Mouse (Mus musculus): ENCODE results near the gene Flad1.
"Not testable (repeated sequence)": the region's sequence is repeated elsewhere in the genome, so short reads cannot be mapped to it uniquely, and the experiment has no call there.

Flad1 gene

GRCm38 (mm10) chr3:89429021-89429420, 17.4 kb upstream of the Flad1 start:
- DNase-seq (ENCODE audit: low spot score in 2 of 2), result not testable (repeated sequence)

GRCm38 (mm10) chr3:89425876-89426275, 14.2 kb upstream of the Flad1 start:
- DNase-seq (ENCODE audit: low spot score in 2 of 2), result no peak

GRCm38 (mm10) chr3:89425141-89425525, 13.5 kb upstream of the Flad1 start:
- no peak for DNase-seq (ENCODE audit: low spot score in 2 of 2)

- no peak for DNase-seq (ENCODE audit: low spot score in 2 of 2)
Observed at GRCm38 (mm10) chr3:89424416-89425140, 12.9 kb upstream of the Flad1 start.

GRCm38 (mm10) chr3:89422556-89423205, 11.0 kb upstream of the Flad1 start:
- no peak for DNase-seq (ENCODE audit: low spot score in 2 of 2)

GRCm38 (mm10) chr3:89421810-89422473, 10.3 kb upstream of the Flad1 start:
- DNase-seq (ENCODE audit: low spot score in 2 of 2), result no peak

GRCm38 (mm10) chr3:89421002-89421774, 9.5 kb upstream of the Flad1 start:
- DNase-seq (ENCODE audit: low spot score in 2 of 2), result peak; percentile 80 to 82

- DNase-seq (ENCODE audit: low spot score in 2 of 2), result no peak
Observed at GRCm38 (mm10) chr3:89420421-89420820, 8.8 kb upstream of the Flad1 start.

GRCm38 (mm10) chr3:89419981-89420380, 8.3 kb upstream of the Flad1 start:
- DNase-seq (ENCODE audit: low spot score in 2 of 2), result no peak

GRCm38 (mm10) chr3:89419571-89419970, 7.9 kb upstream of the Flad1 start:
- DNase-seq (ENCODE audit: low spot score in 2 of 2), result no peak

GRCm38 (mm10) chr3:89418861-89419250, 7.2 kb upstream of the Flad1 start:
- DNase-seq (ENCODE audit: low spot score in 2 of 2), result peak; percentile 63 to 78

GRCm38 (mm10) chr3:89418170-89418860, 6.6 kb upstream of the Flad1 start, which contains the start of the genes Cks1b and Shc1:
Gene Cks1b (minus strand): TSS chr3:89418383.
Gene Shc1 (plus strand): TSS chr3:89418443.
- DNase-seq (ENCODE audit: low spot score in 2 of 2), result peak; percentile 91 to 93

GRCm38 (mm10) chr3:89417840-89418169, 6.1 kb upstream of the Flad1 start:
- DNase-seq (ENCODE audit: low spot score in 2 of 2), result no peak

- DNase-seq (ENCODE audit: low spot score in 2 of 2), result no peak
Observed at GRCm38 (mm10) chr3:89417131-89417530, 5.5 kb upstream of the Flad1 start.

GRCm38 (mm10) chr3:89416158-89416557, 4.5 kb upstream of the Flad1 start:
- DNase-seq (ENCODE audit: low spot score in 2 of 2), result no peak

- DNase-seq (ENCODE audit: low spot score in 2 of 2), result no peak
Observed at GRCm38 (mm10) chr3:89410864-89411263, 806 bp downstream of the Flad1 start.

GRCm38 (mm10) chr3:89409701-89410100, 2.0 kb downstream of the Flad1 start:
- DNase-seq (ENCODE audit: low spot score in 2 of 2), result no peak

- DNase-seq (ENCODE audit: low spot score in 2 of 2), result no peak
Observed at GRCm38 (mm10) chr3:89408448-89408847, 3.2 kb downstream of the Flad1 start.

GRCm38 (mm10) chr3:89406887-89407286, 4.8 kb downstream of the Flad1 start:
- DNase-seq (ENCODE audit: low spot score in 2 of 2), result no peak

- no peak for DNase-seq (ENCODE audit: low spot score in 2 of 2)
Observed at GRCm38 (mm10) chr3:89402693-89403092, 9.0 kb downstream of the Flad1 start, which contains the start of gene Lenep. Gene Lenep (minus strand): TSS chr3:89402793.

- DNase-seq (ENCODE audit: low spot score in 2 of 2), result no peak
Observed at GRCm38 (mm10) chr3:89401329-89401728, 10.3 kb downstream of the Flad1 start.

- no peak for DNase-seq (ENCODE audit: low spot score in 2 of 2)
Observed at GRCm38 (mm10) chr3:89396654-89397005, 15.0 kb downstream of the Flad1 start.

All from spleen, postnatal 4 days (tissue).